Mouse (Mus musculus) hindbrain, embryonic 11.5 days (tissue): ENCODE measurements around the gene Prickle1. TPM values are rescaled to one million over a fixed set of nuclear protein-coding genes. Genes with fewer than 3 reads are reported as not detected.

Source experiments
- ATAC-seq: fragments of 200-750 bp; cut with Nextera tagmentation; 2 replicates; pipeline ENCODE4 v1.8.0; 2017; ENCODE audit warnings: mild to moderate bottlenecking, moderate TSS enrichment, moderate library complexity; ENCODE audit not compliant: low FRiP score
- DNase-seq: peaks from one replicate; pipeline ENCODE4 v3.0.0-alpha.2; 2015; ENCODE audit warnings: low spot score
- H3K27ac ChIP-seq: fragments of 300-500 bp; sonication (generic); 2 replicates; pipeline ENCODE4 v1.5.1; 2014; ENCODE audit warnings: mild to moderate bottlenecking, low read depth, low read length
- H3K27me3 ChIP-seq: fragments of 300-500 bp; sonication (generic); 2 replicates; pipeline ENCODE4 v1.6.1; 2014; ENCODE audit warnings: mild to moderate bottlenecking, low read length, moderate library complexity, mixed read lengths; ENCODE audit not compliant: control insufficient read depth, insufficient read depth
- H3K36me3 ChIP-seq: fragments of 300-500 bp; sonication (generic); 2 replicates; pipeline ENCODE4 v1.6.1; 2014; ENCODE audit warnings: mild to moderate bottlenecking, low read length, moderate library complexity, mixed read lengths; ENCODE audit not compliant: control insufficient read depth, insufficient read depth
- H3K4me1 ChIP-seq: fragments of 300-500 bp; sonication (generic); replicated peaks from 2 replicates; pipeline ENCODE4 v1.6.1; 2014; ENCODE audit warnings: low read length, mixed read lengths; ENCODE audit not compliant: control insufficient read depth, insufficient read depth
- H3K4me2 ChIP-seq: fragments of 300-500 bp; sonication (generic); replicated peaks from 2 replicates; pipeline ENCODE4 v1.6.1; 2014; ENCODE audit warnings: mild to moderate bottlenecking, low read depth, low read length
- H3K4me3 ChIP-seq: fragments of 300-500 bp; sonication (generic); 2 replicates; pipeline ENCODE4 v1.5.1; 2014; ENCODE audit warnings: low read depth, low read length
- H3K9ac ChIP-seq: fragments of 300-500 bp; sonication (generic); 2 replicates; pipeline ENCODE4 v1.6.1; 2014; ENCODE audit warnings: low read depth, low read length
- H3K9me3 ChIP-seq: fragments of 300-500 bp; sonication (generic); 2 replicates; pipeline ENCODE4 v1.6.1; 2016; ENCODE audit warnings: low read length; ENCODE audit not compliant: control insufficient read depth
- WGBS: fragments of 180-500 bp; shearing (Covaris S2); extraction: QIAGEN DNeasy Blood & Tissue Kit; methylation state at CpG from one replicate; pipeline ENCODE4 v1.1.7; 2014; 5-methylcytosine and 5-hydroxymethylcytosine counted together
- polyA plus RNA-seq: library from polyadenylated mRNA; unstranded; fragments of >200 nt; fragmentation: Nextera tagmentation; extraction: Ambion mirVana; gene quantifications from 2 replicates; pipeline ENCODE4 v1.2.1, GENCODE M21; 2014

Prickle1 gene
- polyA plus RNA-seq, 1 experiment from 2014 or later = 17.7 TPM

- ATAC-seq = no peak
- WGBS = 91% methylated on average over 6 of the region's 6 CpGs
Measured at GRCm38 (mm10) chr15:93588401-93588800, 7.3 kb downstream of the Prickle1 start.

GRCm38 (mm10) chr15:93587660-93588059, 8.0 kb downstream of the Prickle1 start:
- H3K4me2 ChIP-seq = no peak overlapping the region
- H3K9me3 ChIP-seq = no peaks in the 10 kb centered on the region
- H3K9ac ChIP-seq = no peak overlapping the region
- ATAC-seq (no peak), DNase-seq (no peak)
- no peaks in the 10 kb centered on the region for H3K27me3 ChIP-seq
- H3K36me3 ChIP-seq = no peaks in the 10 kb centered on the region
- peaks cover 4% of the 10 kb centered on the region; the same call in 1 of the 2 replicates for H3K4me1 ChIP-seq
- WGBS = 76% methylated on average over 8 of the region's 8 CpGs
- H3K27ac ChIP-seq = no peak overlapping the region
- no peak overlapping the region for H3K4me3 ChIP-seq

More at GRCm38 (mm10) chr15:93588401-93588800, 7.3 kb downstream of the Prickle1 start:
- Histone ChIP-seq H3K4me2 (no peak overlapping the region), H3K4me3 (no peak overlapping the region), H3K36me3 (no peaks in the 10 kb centered on the region), H3K27ac (no peak overlapping the region), H3K9me3 (no peaks in the 10 kb centered on the region), H3K4me1 (peaks cover 4% of the 10 kb centered on the region; the same call in 1 of the 2 replicates), H3K9ac (no peak overlapping the region), H3K27me3 (no peaks in the 10 kb centered on the region)
- DNase-seq = no peak

- H3K9ac ChIP-seq = no peak overlapping the region
Measured at GRCm38 (mm10) chr15:93583051-93583450, 12.6 kb downstream of the Prickle1 start.

GRCm38 (mm10) chr15:93581736-93582135, 14.0 kb downstream of the Prickle1 start:
- no peaks in the 10 kb centered on the region for H3K27me3 ChIP-seq
- no peak overlapping the region for H3K9ac ChIP-seq
- no peaks in the 10 kb centered on the region for H3K9me3 ChIP-seq
- 93% methylated on average over 8 of the region's 8 CpGs for WGBS
- DNase-seq (no peak), ATAC-seq (no peak)
- no peaks in the 10 kb centered on the region for H3K36me3 ChIP-seq
- no peak overlapping the region for H3K27ac ChIP-seq
- no peak overlapping the region for H3K4me3 ChIP-seq
- H3K4me2 ChIP-seq = no peak overlapping the region
- no peaks in the 10 kb centered on the region for H3K4me1 ChIP-seq

More at GRCm38 (mm10) chr15:93583051-93583450, 12.6 kb downstream of the Prickle1 start:
- Histone ChIP-seq H3K36me3 (no peaks in the 10 kb centered on the region), H3K4me3 (no peak overlapping the region), H3K27ac (no peak overlapping the region), H3K9me3 (no peaks in the 10 kb centered on the region), H3K4me2 (no peak overlapping the region), H3K27me3 (no peaks in the 10 kb centered on the region), H3K4me1 (no peaks in the 10 kb centered on the region)
- DNase-seq (no peak), ATAC-seq (no peak)
- 87% methylated on average over 11 of the region's 11 CpGs for WGBS

- DNase-seq = peak; percentile 41
Measured at GRCm38 (mm10) chr15:93579899-93580298, 15.8 kb downstream of the Prickle1 start.

GRCm38 (mm10) chr15:93579100-93579499, 16.6 kb downstream of the Prickle1 start:
- WGBS = 80% methylated on average over 9 of the region's 9 CpGs
- ATAC-seq = no peak

More at GRCm38 (mm10) chr15:93579899-93580298, 15.8 kb downstream of the Prickle1 start:
- Histone ChIP-seq H3K9me3 (no peaks in the 10 kb centered on the region), H3K4me3 (no peak overlapping the region), H3K27ac (no peak overlapping the region), H3K9ac (no peak overlapping the region), H3K4me1 (no peaks in the 10 kb centered on the region), H3K36me3 (no peaks in the 10 kb centered on the region), H3K27me3 (no peaks in the 10 kb centered on the region), H3K4me2 (no peak overlapping the region)
- 53% methylated on average over 9 of the region's 9 CpGs for WGBS
- ATAC-seq = no peak

GRCm38 (mm10) chr15:93576361-93576760, 19.3 kb downstream of the Prickle1 start:
- H3K4me3 ChIP-seq = no peak overlapping the region
- H3K9ac ChIP-seq = no peak overlapping the region
- no peaks in the 10 kb centered on the region for H3K27me3 ChIP-seq
- ATAC-seq (peak; percentile 14; the same call in 1 of the 2 replicates), DNase-seq (no peak)
- no peaks in the 10 kb centered on the region for H3K36me3 ChIP-seq
- no peaks in the 10 kb centered on the region for H3K9me3 ChIP-seq
- H3K4me1 ChIP-seq = no peaks in the 10 kb centered on the region
- no peak overlapping the region for H3K27ac ChIP-seq
- WGBS = 75% methylated on average over 9 of the region's 9 CpGs
- no peak overlapping the region for H3K4me2 ChIP-seq

More at GRCm38 (mm10) chr15:93579100-93579499, 16.6 kb downstream of the Prickle1 start:
- Histone ChIP-seq H3K4me2 (no peak overlapping the region), H3K27ac (no peak overlapping the region), H3K9ac (no peak overlapping the region), H3K36me3 (no peaks in the 10 kb centered on the region), H3K9me3 (no peaks in the 10 kb centered on the region), H3K27me3 (no peaks in the 10 kb centered on the region), H3K4me1 (no peaks in the 10 kb centered on the region), H3K4me3 (no peak overlapping the region)
- DNase-seq = no peak

GRCm38 (mm10) chr15:93575884-93576283, 19.8 kb downstream of the Prickle1 start:
- H3K27me3 ChIP-seq = no peaks in the 10 kb centered on the region
- no peak overlapping the region for H3K4me3 ChIP-seq
- no peak overlapping the region for H3K27ac ChIP-seq
- 18% methylated on average over 5 of the region's 5 CpGs for WGBS
- no peak overlapping the region for H3K4me2 ChIP-seq
- H3K36me3 ChIP-seq = no peaks in the 10 kb centered on the region
- no peaks in the 10 kb centered on the region for H3K9me3 ChIP-seq
- ATAC-seq (peak; percentile 57), DNase-seq (peak; percentile 90)
- H3K9ac ChIP-seq = no peak overlapping the region
- no peaks in the 10 kb centered on the region for H3K4me1 ChIP-seq

- no peak for ATAC-seq
- H3K27me3 ChIP-seq = no peaks in the 10 kb centered on the region
- DNase-seq = no peak
- no peak overlapping the region for H3K27ac ChIP-seq
- 96% methylated on average over 10 of the region's 10 CpGs for WGBS
- H3K36me3 ChIP-seq = no peaks in the 10 kb centered on the region
- H3K9me3 ChIP-seq = no peaks in the 10 kb centered on the region
- no peak overlapping the region for H3K9ac ChIP-seq
- no peak overlapping the region for H3K4me3 ChIP-seq
- no peaks in the 10 kb centered on the region for H3K4me1 ChIP-seq
- H3K4me2 ChIP-seq = no peak overlapping the region
Measured at GRCm38 (mm10) chr15:93572889-93573288, 22.8 kb downstream of the Prickle1 start.
